Mouse (Mus musculus) ES-E14 (cell line): Measurements from ENCODE around the gene Myo1f. TPM values are rescaled to one million over a fixed set of nuclear protein-coding genes. Genes with fewer than 3 reads are reported as not detected.
A peak's percentile ranks its signal among the peaks of the same experiment; 100 is the strongest.
"Not testable (repeated sequence)": the region's sequence is repeated elsewhere in the genome, so short reads cannot be mapped to it uniquely, and the experiment has no call there.

ENCODE experiments used
- DNase-seq: peaks from one replicate; pipeline ENCODE4 v3.0.0-alpha.2; 2013; ENCODE audit warnings: low read depth, low spot score
- H3K27ac ChIP-seq: 2 replicates; pipeline ENCODE4 v1.5.1; 2012; ENCODE audit warnings: low read depth, mild to moderate bottlenecking, low read length, moderate library complexity, mixed read lengths; ENCODE audit not compliant: poor library complexity, insufficient read depth, severe bottlenecking
- H3K36me3 ChIP-seq: 2 replicates; pipeline ENCODE4 v1.6.1; 2012; ENCODE audit warnings: mild to moderate bottlenecking, low read length, moderate library complexity, mixed read lengths; ENCODE audit not compliant: control insufficient read depth, poor library complexity, insufficient read depth, severe bottlenecking
- H3K4me1 ChIP-seq, 2 experiments: fragments of 150-350 bp in 1 of 2; sonication (generic) in 1 of 2; 2 replicates each; pipeline ENCODE4 v1.6.1; 2012; ENCODE audit warnings: low read length in 2 of 2, mild to moderate bottlenecking in 1 of 2, mixed read lengths in 1 of 2; ENCODE audit not compliant: control insufficient read depth in 2 of 2, insufficient read depth in 2 of 2, poor library complexity in 1 of 2
- H3K4me3 ChIP-seq, 2 experiments: fragments of 150-350 bp in 1 of 2; sonication (generic) in 1 of 2; 2 replicates each; pipeline ENCODE4 v1.5.1; 2012; ENCODE audit warnings: low read length in 2 of 2, low read depth in 1 of 2, mild to moderate bottlenecking in 1 of 2, mixed read lengths in 1 of 2; ENCODE audit not compliant: insufficient read depth in 1 of 2, poor library complexity in 1 of 2, severe bottlenecking in 1 of 2
- H3K9ac ChIP-seq: 2 replicates; pipeline ENCODE4 v1.6.1; 2012; ENCODE audit warnings: low read depth, mild to moderate bottlenecking, low read length, mixed read lengths; ENCODE audit not compliant: poor library complexity, insufficient read depth, severe bottlenecking
- H3K9me3 ChIP-seq: fragments of 150-350 bp; sonication (generic); 2 replicates; pipeline ENCODE4 v1.6.1; 2012; ENCODE audit warnings: low read depth, mild to moderate bottlenecking, low read length; ENCODE audit not compliant: control insufficient read depth, insufficient read depth
- CHD2 ChIP-seq: IDR thresholded peaks from 2 replicates; pipeline ENCODE4 v1.6.1; 2014; ENCODE audit warnings: mild to moderate bottlenecking, low read depth, low read length, inconsistent platforms
- HCFC1 ChIP-seq: IDR thresholded peaks from 2 replicates; pipeline ENCODE4 v1.6.1; 2012; ENCODE audit warnings: low read length, inconsistent platforms, borderline replicate concordance; ENCODE audit not compliant: insufficient read depth
- MAFK ChIP-seq: IDR thresholded peaks from 2 replicates; pipeline ENCODE4 v1.6.1; 2014; ENCODE audit warnings: mild to moderate bottlenecking, low read depth, low read length, inconsistent platforms; ENCODE audit not compliant: insufficient read depth
- ZC3H11A ChIP-seq: IDR thresholded peaks from 2 replicates; pipeline ENCODE4 v1.6.1; 2012; ENCODE audit warnings: low read depth, mild to moderate bottlenecking, inconsistent platforms, low read length, borderline replicate concordance
- ZNF384 ChIP-seq: IDR thresholded peaks from 2 replicates; pipeline ENCODE4 v1.6.1; 2012; ENCODE audit warnings: low read depth, low read length, inconsistent platforms
- in situ Hi-C, 2 experiments: fragments of 600-800 bp; cut with MboI; formaldehyde crosslinking; loops; one replicate each; pipeline ENCODE4 v1.15.1; 2025; ENCODE audit warnings: low sequenced_read_pairs in 2 of 2, inconsistent platforms in 1 of 2; ENCODE audit not compliant: unreplicated experiment in 2 of 2
- total RNA-seq: library from RNA; depleted of rRNA; stranded (reverse); fragments of 300-350 nt; gene quantifications from 2 replicates; pipeline ENCODE4 v1.2.3, GENCODE M21; 2012

The Myo1f gene
- total RNA-seq, 1 experiment: 11.9 TPM

DNA sequence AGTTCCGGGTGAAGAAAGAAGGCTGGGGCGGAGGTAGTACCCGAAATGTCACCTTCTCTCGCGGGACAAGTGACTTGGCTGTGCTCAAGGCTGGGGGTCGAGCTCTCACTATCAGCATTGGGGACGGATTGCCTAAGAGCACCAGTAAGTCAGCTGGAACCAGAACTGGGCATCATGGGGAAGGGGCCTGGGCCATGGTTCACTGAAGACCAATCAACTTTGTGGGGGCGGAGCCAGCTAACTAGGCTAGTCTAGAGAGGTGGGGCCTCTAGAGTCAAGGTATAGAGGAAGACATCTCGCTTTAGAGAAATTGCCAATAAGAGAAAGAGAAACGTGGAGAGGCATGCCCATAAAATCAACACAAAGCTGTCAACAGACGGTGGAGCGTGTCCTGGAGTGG is 46.4 kb downstream of the Myo1f start:
- Histone ChIP-seq H3K36me3 (no peaks in the 10 kb centered on the region), H3K9ac (peak overlapping the region; percentile 21; the same call in 1 of the 2 replicates), H3K27ac (0 out of 2 replicates have a peak overlapping the region, but pooled peaks have one; percentile 40), H3K4me3 (peak overlapping the region; percentile 41 to 54), H3K9me3 (no peaks in the 10 kb centered on the region), H3K4me1 (peaks cover 5 to 15% of the 10 kb centered on the region in 2 experiments)
- in situ Hi-C loops: no loop called here
- TF ChIP-seq CHD2: no peak
- no peak for TF ChIP-seq HCFC1
- TF ChIP-seq ZNF384: no peak
- no peak for DNase-seq

DNA sequence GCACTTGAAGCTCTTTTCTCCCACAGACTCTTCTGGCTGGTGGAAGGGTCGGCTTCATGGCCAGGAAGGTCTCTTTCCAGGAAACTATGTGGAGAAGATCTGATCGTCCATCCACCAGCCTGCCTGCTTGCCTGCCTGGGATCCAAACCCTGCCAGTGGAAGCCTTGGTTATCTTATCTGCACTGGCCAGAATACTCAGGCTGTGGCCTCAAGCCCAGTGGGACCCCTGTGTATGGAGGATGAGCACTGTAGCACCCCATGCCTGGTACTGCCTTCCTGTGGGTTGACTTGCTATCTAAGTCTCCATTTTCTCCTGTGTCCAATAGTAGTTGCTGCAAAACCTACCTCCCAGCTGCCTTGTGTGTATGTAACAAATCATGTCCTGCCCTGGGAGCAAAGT is 51.8 kb downstream of the Myo1f start:
- H3K4me3 ChIP-seq: no peak overlapping the region
- no peaks in the 10 kb centered on the region for H3K36me3 ChIP-seq
- no peak overlapping the region for H3K9ac ChIP-seq
- H3K4me1 ChIP-seq: no peaks in the 10 kb centered on the region
- TF ChIP-seq ZNF384 (no peak), CHD2 (no peak), ZC3H11A (no peak), HCFC1 (no peak), MAFK (no peak)
- in situ Hi-C loops: no loop called here
- DNase-seq: no peak
- no peak overlapping the region for H3K27ac ChIP-seq
- H3K9me3 ChIP-seq: no peaks in the 10 kb centered on the region

DNA sequence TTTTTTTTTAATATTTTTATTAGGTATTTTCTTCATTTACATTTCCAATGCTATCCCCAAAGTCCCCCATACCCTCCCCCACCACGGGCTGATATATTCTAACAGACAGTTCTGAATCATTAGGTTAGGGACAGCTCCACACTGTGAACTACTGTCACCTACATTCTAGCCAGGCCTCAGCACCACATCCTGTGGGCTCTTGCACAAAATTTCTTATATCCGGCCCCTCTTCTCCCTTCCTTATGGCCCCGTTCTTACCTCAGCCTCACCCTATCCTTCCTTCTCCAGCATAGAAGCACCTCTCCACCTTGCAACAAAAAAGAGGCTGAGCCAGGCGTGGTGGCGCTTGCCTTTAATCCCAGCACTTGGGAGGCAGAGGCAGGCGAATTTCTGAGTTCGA is 55.0 kb downstream of the Myo1f start:
- no peaks in the 10 kb centered on the region for H3K36me3 ChIP-seq
- peaks cover 1% of the 10 kb centered on the region; the same call in 1 of the 2 replicates for H3K9me3 ChIP-seq
- H3K9ac ChIP-seq: no peak overlapping the region
- no peak for TF ChIP-seq ZC3H11A
- no peak for TF ChIP-seq MAFK
- no peak for TF ChIP-seq ZNF384
- TF ChIP-seq HCFC1: no peak
- TF ChIP-seq CHD2: no peak
- H3K27ac ChIP-seq: no peak overlapping the region
- no peak overlapping the region for H3K4me3 ChIP-seq
- in situ Hi-C loops: no loop called here
- DNase-seq: no peak
- H3K4me1 ChIP-seq: no peaks in the 10 kb centered on the region

DNA sequence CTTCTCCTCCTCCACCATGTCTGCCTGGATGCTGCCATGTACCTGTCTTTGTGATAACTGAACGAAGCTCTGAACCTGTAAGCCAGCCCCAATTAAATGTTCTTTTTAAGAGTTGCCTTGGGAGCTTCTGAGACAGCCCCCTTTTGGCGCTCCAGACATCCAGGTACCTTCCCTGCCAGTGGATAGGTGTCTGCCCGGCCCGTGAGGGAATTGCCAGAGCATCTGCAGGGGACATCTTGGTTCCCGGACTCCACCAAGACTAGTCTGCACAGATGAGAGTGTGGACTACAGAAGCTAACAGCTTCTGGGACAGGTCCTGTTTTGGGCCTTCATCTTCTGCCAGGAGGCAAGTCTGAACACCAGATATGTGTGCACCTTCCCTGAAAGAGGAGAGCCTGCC is 58.2 kb downstream of the Myo1f start:
- H3K9me3 ChIP-seq, H3K4me1 ChIP-seq, DNase-seq, in situ Hi-C loops, H3K36me3 ChIP-seq, H3K9ac ChIP-seq, H3K4me3 ChIP-seq, H3K27ac ChIP-seq: not testable (repeated sequence)

DNA sequence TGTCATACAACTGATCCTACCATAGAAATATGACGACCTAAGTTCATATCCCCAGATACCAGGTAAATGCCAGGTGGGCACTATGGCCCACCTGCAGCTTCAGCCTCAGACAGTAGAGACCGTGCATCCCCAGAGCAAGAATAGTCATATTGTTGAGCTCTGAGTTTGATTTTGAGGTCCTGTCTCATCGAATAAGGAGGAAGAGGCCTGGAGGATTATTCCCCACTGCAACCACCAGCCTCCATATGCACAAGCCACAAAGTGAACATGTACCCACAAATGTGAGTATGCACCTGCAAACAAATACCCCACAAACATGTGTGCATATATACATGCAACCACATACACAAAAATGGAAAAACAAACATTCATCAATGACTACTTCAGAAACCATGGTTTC is 71.8 kb downstream of the Myo1f start:
- no peak for DNase-seq
- peaks cover 2 to 4% of the 10 kb centered on the region in 2 experiments; a peak in 2 of 4 replicates for H3K4me1 ChIP-seq
- no peak overlapping the region for H3K9ac ChIP-seq
- H3K27ac ChIP-seq: no peak overlapping the region
- no peaks in the 10 kb centered on the region for H3K9me3 ChIP-seq
- no peak overlapping the region for H3K4me3 ChIP-seq
- TF ChIP-seq ZC3H11A: no peak
- TF ChIP-seq CHD2: no peak
- TF ChIP-seq MAFK: no peak
- no peak for TF ChIP-seq HCFC1
- no peak for TF ChIP-seq ZNF384
- in situ Hi-C loops: no loop called here
- H3K36me3 ChIP-seq: peaks cover 15% of the 10 kb centered on the region
